Mouse (Mus musculus) retina, adult 2 months (tissue): ENCODE data around the gene Uprt.

Experiments used
- DNase-seq: peaks from one replicate; pipeline ENCODE4 v3.0.0-alpha.2; 2012; ENCODE audit warnings: low read depth, low spot score

The Uprt gene

DNA sequence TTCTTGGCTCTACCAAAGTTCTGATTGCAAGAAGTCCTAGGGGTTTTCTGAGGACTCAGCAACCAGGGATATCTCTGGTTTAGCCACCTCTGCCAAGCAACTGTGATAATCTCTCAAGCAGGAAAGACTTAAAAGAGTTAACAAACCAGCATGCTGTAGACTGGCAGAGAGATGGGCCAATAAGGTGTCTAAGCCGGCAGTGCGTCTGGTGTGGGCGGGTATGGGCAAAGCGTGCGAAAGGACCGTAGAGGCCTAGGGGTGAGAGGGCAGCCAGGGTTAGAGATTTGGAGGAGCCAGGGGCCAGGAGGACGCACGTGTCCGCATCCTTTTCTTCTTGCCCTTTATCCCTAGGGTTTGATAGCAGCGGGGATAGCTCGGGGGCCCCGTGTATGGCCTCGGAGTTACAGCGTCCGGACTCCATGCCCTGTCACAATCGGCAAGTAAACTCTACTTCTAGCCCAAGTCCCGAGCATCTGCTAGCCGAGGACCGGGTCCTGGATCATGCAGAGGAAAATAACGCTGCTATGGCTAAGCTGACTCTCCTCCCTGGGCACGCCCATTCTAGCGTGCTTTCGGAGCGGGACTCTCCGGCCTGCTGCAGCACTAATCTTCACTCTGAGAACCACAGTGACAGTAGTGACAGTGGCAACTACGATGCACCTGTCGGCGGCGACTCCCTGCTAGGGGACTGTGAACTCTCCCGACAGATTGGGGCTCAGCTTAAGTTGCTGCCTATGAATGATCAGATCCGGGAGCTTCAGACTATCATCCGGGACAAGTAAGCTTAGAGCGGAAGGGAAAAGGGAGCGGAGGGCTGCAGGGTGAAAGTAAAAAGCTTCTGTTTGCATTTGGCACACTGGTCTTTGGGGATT lies at the start of gene Uprt:
Gene Uprt, plus strand, starts transcription at position 247 of the 872 bp plus-strand sequence.
- DNase-seq: peak; percentile 74

DNA sequence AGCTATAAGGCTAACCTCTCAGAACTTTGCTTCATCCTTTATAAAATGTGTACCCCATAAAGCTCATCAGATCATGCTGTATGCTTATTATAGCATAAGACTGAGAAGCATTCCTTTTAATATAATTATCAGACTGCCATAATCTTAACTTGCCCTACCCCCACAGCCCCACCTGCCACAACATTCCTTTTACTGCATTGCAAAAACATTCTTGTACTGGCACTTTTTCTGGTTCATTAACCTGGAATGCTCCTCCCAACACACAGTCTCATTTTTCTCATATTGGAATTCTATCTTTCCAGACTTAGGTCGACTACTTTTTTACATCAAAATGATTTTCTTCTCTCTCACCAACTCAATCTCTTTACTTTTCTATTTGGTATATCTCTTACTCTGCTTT lies 49.2 kb upstream of the Uprt start:
- DNase-seq: no peak

DNA sequence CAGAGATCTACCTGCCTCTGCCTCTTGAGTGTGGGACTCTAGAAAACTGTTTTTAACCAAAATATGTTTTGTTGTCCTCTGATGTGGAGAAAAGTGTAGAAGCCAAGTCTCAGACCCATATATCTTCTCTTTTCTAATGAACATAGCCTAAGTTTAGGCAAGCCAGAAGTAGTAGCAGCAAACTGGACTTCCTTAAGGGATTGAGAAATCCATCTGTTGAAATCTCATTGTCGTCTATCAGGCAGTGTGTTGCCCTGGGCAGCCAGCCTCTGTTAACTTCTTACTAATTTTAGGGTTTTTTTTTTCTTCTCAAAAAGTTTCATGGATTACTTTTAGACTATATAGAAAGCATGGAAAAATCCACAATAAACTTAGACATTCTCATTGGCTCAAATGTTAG lies 30.2 kb upstream of the Uprt start:
- no peak for DNase-seq

DNA sequence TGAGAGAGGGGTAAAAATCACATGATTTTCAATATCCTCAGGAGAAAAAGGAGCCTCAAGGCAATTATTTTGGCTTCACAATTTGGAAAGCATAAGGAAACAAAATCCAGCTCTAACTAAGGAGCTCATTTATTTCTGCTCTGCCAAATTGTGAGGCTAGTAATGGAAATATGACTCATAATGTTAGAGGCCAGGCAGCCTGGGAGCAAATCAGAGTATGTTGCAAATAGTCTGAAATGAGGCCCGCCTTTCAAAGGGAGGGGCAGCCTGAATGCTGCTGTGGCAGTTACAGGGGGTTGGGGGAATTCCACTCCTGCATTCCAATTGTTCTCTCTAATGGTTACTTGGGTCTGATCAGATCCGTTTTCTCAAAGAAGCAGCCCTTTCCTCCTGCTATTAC lies 20.9 kb upstream of the Uprt start:
- no peak for DNase-seq

DNA sequence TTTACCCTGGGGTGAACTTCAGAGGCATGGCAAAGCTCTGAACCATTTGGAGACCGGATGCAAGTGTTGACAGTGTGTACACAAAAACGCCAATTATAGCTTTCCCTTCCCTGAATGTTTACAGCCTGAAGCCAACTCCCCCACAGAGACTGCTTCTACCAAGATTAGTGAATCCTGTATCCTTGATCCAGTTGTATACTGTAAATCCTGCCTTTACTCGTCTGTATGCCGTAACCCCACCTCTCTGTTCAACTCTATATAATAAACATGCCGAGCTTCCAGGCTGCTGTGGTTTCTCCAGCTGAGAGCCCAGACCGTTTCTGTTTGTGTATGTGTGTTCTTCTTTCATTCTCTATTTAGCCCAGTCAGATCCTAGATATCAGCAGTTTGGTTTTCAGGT lies 18.2 kb upstream of the Uprt start:
- DNase-seq: no peak

DNA sequence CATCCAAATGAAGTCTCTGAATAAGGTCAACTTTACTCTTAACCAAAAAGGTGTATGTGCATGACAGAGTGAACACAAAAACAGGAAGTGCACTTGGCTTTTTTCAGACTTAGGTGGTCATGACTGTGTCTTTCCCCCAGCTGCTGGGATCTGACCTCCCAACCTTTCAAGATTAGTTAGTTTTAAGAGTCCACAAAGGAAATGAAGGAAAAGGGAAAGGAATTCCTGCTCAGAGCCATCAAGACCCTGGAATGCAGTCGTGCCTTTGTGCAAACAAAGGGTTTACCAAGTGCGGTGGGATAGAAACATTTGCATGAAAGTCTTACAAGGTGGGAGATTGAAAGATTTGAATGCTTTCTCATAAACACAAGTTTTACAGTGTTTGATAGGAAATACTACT lies 4.6 kb upstream of the Uprt start:
- DNase-seq: no peak

DNA sequence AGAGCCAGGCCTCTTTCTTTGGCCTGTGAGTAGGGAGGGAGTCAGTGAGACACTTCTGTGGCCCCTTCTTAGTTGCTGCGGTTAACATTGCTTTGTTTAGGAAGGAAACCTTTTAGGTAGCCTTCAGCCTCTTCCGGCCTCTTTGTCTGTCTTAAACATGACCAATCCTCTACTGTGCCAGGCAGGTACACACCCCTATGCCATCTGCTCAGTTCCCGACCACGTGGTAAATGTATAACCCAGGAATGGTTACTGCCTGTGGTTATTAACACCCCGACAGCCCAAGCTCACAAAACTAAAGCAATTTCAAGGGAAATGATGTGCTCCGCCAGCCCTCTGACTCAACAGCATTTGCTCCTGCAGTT lies 808 bp downstream of the Uprt start:
- no peak for DNase-seq

DNA sequence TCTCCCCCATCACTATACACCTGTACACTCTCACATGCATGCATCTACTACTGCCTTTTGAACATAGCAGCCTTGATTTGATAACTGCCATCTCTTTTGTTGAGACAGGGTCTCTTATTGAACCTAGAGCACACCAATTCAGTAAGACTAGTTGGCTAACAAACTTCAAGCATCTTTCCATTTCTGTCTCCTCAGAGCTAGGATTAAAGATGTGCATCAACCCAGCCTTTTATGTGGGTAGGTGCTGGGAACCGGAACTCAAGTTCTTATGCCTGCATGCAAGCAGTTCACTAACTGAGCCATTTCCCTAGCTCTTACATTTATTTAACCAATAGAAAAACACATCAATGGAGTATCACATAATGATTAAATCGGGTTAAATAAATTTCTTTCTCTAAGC lies 3.0 kb downstream of the Uprt start:
- DNase-seq: no peak

DNA sequence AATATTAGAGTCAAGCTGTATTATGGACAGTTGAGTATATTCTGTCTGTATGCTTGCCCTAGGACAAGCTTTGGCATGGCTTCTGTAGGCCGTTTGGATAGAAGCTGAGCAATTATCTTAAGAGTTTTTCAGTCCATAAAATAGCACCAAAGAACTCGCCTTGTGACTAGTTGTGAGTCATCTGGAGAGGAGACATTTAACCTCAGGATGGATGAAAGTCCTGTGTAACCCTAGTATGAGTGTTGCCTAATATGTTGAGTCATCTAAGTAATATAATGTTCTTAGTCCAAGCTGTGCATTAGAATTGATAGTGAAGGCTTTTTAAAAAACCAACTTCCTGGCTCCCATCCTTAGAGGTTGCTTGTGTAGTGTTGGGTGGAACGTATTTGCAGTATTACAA lies 5.4 kb downstream of the Uprt start:
- no peak for DNase-seq

DNA sequence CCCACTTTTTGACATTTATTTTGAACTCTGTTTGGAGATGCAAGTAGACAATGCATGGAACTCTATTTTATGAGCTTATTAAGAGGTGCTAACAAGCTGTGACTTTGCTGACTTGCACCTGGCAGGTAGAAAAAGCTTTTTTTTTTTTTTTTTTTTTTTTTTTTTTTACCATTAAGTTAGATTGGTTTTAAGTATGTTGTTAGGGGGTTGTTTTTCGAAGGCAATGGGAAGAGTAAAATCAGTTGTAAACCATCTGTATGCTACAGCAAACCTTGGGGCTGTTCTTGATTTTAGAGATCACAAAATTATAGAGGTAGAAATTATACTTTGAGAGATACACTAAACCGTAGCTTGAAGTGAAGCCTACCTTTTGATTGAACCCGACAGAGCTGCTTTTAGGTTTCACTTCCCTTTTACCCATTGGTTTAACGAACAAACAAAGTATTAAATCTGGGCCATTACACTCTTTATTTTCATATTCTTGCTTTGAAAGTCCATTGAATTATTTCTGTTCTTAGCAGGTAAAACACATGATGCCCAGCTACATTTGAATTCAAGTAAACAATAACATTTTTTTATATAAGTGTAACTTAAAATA lies 6.4 kb downstream of the Uprt start:
- DNase-seq: no peak

DNA sequence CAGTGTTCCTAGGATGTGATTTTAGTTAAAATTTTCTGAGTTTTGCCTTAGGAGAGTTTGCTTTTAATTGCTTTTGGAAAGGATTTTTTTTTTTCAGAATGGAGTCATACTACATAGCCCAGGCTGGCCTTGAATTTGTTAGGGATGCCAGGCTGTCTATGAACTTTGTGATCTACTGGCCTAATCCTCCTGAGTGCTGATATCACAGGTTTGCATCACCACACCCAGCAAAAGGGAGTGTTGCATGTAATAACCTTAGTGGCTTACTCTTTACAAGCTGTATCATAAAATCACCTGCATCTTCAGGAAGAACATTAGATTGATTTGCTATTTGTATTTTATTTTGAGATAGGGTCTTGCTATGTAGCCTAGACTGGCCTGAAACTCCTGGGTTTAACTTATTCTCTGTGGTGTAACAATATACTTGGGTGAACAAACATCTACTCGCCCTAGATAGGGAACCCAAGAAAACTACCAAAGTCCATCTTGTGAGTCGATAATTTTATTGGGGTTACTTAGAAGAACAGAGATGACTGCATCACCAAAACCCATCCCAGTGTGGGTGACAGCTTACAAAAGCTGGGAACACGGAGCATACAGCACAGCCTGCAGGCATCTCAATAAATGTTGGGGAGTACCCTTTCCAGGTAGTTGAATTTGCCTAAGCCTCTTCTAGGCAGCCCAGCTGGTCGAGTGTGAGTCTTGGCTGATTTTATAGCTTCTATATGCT lies 7.2 kb downstream of the Uprt start:
- DNase-seq: no peak

DNA sequence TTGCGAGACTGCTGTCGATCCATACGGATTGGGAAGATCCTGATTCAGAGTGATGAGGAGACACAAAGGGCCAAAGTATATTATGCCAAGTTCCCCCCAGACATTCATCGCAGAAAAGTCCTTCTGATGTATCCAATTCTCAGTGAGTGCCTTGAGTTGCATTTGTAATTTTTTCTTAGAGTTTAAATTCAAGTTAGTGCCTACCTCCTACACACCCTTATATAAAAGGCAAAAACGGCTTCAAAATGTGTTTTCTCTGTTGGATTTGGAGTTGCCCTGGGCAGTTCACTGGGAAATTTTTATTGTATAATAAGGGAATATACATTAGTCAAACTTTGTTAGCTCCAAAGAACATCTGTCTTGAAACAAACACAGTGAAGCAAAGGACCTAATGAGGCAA lies 19.1 kb downstream of the Uprt start:
- no peak for DNase-seq

DNA sequence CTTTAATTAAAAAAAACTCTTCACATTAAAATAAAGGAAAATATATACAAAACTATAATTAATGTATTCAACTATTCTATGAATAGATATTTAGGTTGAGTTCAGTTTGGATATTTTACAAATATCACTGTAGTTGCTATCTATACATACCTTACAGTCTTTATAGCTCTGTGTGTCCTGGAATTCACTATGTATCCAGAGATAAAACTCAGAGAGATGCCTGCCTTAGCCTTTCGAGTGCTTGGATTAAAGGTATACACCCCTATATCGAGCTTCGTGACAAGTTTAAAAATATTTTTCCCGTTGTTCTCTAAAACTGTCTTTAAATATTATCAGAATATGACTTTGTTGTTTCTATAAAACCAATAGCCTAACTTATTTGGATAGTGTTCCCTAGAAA lies 60.0 kb downstream of the Uprt start:
- DNase-seq: no peak

DNA sequence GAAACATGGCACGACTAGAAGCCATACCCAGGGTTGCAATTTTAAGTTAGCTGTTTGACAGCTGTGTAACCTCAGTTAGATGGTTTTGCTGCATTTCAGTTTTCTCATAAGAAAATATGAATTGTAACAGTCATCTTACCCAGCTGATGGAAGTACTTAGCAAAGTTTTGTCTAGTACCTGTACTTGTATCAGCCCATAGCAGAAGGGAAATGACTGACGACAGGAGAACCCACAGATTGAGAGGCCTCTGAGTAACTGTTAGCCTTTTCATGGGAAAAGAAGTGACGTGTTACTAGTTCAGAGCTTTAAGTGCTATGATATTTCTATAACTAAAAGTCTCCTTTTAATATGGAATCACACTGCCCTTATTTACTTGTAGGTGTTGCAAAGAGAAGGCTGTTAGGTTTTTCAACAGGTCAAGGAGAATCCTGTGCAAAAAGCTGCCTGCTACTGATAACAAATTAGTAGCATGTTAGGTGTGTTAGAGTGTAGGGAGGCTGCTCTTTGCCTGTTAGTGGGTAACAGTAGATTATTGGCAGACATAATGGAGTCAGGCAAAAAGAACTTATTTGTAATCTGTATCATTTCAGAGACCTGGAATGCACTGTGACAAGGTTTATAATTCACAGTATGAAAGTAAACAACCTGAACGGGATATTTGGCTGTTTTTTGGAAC lies 61.4 kb downstream of the Uprt start:
- DNase-seq: no peak

DNA sequence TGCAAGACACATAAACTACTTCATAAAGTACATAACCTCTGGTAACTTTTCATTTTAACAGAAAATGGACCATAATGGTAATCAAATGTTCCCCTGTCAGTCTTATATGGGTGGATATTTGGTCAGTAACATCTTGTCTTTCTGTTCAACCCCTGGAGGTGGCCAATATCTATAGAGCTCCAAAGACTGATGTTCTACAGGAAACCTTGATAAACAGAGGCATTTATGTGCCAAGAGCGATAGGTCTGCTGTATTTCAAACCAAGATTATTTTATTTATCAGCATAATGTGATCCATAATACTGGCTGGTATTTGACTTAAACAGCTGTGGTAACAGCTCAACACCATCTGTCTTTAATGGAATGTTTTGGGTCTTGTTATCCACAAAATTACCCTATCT lies 62.7 kb downstream of the Uprt start:
- DNase-seq: no peak
